Mouse (Mus musculus) spleen, adult 2 months (tissue): Measurements from ENCODE around the gene Ell. TPM values are rescaled to one million over a fixed set of nuclear protein-coding genes. Genes with fewer than 3 reads are reported as not detected.

Source experiments
- DNase-seq, 2 experiments: peaks; one replicate each; pipeline versions ENCODE4 v3.0.0 to v3.0.0-alpha.2; 2012 to 2021; ENCODE audit warnings: low spot score in 2 of 2, low read depth in 1 of 2
- H3K27ac ChIP-seq: fragments of 200-500 bp; 2 replicates; pipeline ENCODE4 v1.5.1; 2012; ENCODE audit warnings: low read length, inconsistent platforms; ENCODE audit not compliant: insufficient read depth
- H3K27me3 ChIP-seq: fragments of 200-500 bp; 2 replicates; pipeline ENCODE4 v1.6.1; 2012; ENCODE audit warnings: mild to moderate bottlenecking, moderate library complexity, low read length, inconsistent platforms; ENCODE audit not compliant: control insufficient read depth, insufficient read depth
- H3K36me3 ChIP-seq: fragments of 200-500 bp; 2 replicates; pipeline ENCODE4 v1.6.1; 2012; ENCODE audit warnings: mild to moderate bottlenecking, low read length, inconsistent platforms; ENCODE audit not compliant: control insufficient read depth, insufficient read depth
- H3K4me1 ChIP-seq: fragments of 200-500 bp; 2 replicates; pipeline ENCODE4 v1.6.1; 2011; ENCODE audit warnings: inconsistent platforms; ENCODE audit not compliant: control insufficient read depth, insufficient read depth, insufficient read length
- H3K4me3 ChIP-seq: fragments of 200-500 bp; 2 replicates; pipeline ENCODE4 v1.5.1; 2011; ENCODE audit warnings: mild to moderate bottlenecking, inconsistent platforms; ENCODE audit not compliant: insufficient read depth, insufficient read length; ENCODE audit errors: extremely low read depth
- CTCF ChIP-seq: fragments of 200-500 bp; IDR thresholded peaks from 2 replicates; pipeline ENCODE4 v1.5.1; 2011; ENCODE audit warnings: mild to moderate bottlenecking, inconsistent platforms; ENCODE audit not compliant: insufficient read depth, insufficient read length, insufficient replicate concordance; ENCODE audit errors: extremely low read depth
- POLR2A ChIP-seq: fragments of 200-500 bp; IDR thresholded peaks from 2 replicates; pipeline ENCODE4 v1.6.1; 2011; ENCODE audit warnings: low read depth, low read length, inconsistent platforms
- WGBS: fragments of 180-500 bp; shearing (Covaris S2); methylation state at CpG from one replicate; pipeline ENCODE4 v1.1.7; 2018; 5-methylcytosine and 5-hydroxymethylcytosine counted together
- polyA plus RNA-seq: library from polyadenylated mRNA; depleted of rRNA; stranded (reverse); fragments of >200 nt; gene quantifications from 2 replicates; pipeline ENCODE4 v1.2.3, GENCODE M21; 2012

Gene Ell
- polyA plus RNA-seq, 1 experiment, result 21.3 TPM

GRCm38 (mm10) chr8:70563763-70564387 is 24.6 kb downstream of the Ell start:
- WGBS, result 88% methylated on average over 6 of the region's 6 CpGs
- no peak for TF ChIP-seq POLR2A
- TF ChIP-seq CTCF, result no peak
- Histone ChIP-seq H3K27ac (no peak overlapping the region), H3K27me3 (no peaks in the 10 kb centered on the region), H3K4me3 (no peak overlapping the region), H3K4me1 (peaks cover 26% of the 10 kb centered on the region), H3K36me3 (no peaks in the 10 kb centered on the region)
- DNase-seq, result no peak

DNA sequence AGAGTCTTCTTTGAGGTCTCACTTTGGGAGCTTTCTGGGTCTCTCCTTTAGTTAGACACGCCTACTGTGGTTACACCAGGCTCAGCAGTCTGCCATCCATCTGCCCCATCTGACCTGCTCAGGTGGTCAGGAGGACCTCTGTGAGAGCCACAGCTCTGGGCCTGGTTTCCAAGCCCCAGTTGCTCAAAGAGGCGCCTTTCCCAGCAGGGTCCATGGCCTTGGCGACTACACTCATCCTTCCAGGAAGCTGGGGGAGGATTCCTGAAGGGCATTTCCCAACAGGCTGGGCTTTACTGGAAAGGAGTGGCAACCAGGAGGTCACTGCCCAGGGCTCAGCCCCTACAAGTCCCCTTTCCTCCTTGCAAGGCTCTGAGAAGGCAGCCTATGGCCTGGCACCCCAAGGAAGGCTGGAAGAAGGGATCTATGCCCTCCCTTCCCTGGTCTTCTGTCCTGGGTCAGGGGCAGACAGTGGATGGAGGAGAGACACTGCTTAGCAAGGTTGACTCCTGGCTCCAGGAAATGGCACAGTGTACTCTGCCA is 25.5 kb downstream of the Ell start:
- H3K4me1 ChIP-seq, result peaks cover 26% of the 10 kb centered on the region

GRCm38 (mm10) chr8:70565561-70565960 is 26.3 kb downstream of the Ell start:
- TF ChIP-seq POLR2A, result no peak
- no peak for TF ChIP-seq CTCF
- no peak overlapping the region; the same call in 1 of the 2 replicates for H3K27ac ChIP-seq
- no peak for DNase-seq
- WGBS, result 9% methylated on average over 3 of the region's 3 CpGs
- no peaks in the 10 kb centered on the region for H3K36me3 ChIP-seq
- H3K4me1 ChIP-seq, result peaks cover 19% of the 10 kb centered on the region
- H3K4me3 ChIP-seq, result no peak overlapping the region
- no peaks in the 10 kb centered on the region for H3K27me3 ChIP-seq

More for the DNA sequence above, 25.5 kb downstream of the Ell start:
- 74% methylated on average over 3 of the region's 3 CpGs for WGBS
- DNase-seq, result no peak
- Histone ChIP-seq H3K27ac (0 out of 2 replicates have a peak overlapping the region, but pooled peaks have one; percentile 47), H3K4me3 (no peak overlapping the region), H3K27me3 (no peaks in the 10 kb centered on the region), H3K36me3 (no peaks in the 10 kb centered on the region)
- no peak for TF ChIP-seq CTCF

DNA sequence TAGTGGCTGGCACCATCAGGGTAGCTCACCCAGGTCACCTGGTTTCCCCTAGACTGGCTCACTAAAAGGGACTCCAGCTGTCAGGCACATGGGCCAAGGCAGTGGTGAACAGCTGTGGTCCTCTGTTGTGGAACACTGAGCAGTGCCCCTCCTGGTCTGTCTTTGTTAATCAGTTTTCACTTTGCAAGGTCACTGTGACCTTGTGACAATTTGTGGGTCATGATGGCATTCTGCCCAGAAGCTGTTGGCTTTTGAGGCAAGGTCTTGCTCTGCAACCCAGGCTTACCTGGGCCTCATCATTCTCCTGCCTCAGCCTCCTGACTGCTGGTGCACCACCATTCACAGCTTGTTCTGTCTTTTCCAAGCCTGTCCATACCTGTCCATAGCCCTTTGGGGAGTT is 31.1 kb downstream of the Ell start:
- no peaks in the 10 kb centered on the region for H3K36me3 ChIP-seq
- peaks cover 3% of the 10 kb centered on the region for H3K4me1 ChIP-seq
- no peaks in the 10 kb centered on the region for H3K27me3 ChIP-seq
- no peak overlapping the region for H3K27ac ChIP-seq
- no peak for DNase-seq
- TF ChIP-seq CTCF (no peak), POLR2A (no peak)
- no peak overlapping the region for H3K4me3 ChIP-seq

DNA sequence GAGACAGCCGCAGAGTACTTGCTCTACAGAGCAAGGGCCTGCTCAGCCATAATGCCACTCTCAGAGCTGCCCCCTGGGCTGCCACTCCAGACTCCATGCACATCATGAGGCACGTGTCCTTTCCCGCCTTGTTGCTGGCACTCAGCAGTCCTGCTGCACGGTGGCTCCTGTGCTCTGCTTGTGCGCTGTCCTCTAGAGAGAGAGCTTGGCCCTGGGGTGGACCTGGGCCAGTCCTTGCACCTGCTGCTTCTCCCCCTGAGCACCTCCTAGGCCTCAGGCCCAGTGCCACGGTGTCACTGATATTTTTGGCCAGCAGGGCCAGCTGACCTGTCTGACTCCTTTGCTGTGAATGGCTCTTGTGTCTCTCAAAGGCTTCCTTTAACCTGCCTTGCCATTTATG is 31.7 kb downstream of the Ell start:
- no peaks in the 10 kb centered on the region for H3K36me3 ChIP-seq
- TF ChIP-seq CTCF (no peak), POLR2A (no peak)
- no peaks in the 10 kb centered on the region for H3K4me1 ChIP-seq
- no peak for DNase-seq
- WGBS, result 91% methylated on average over 6 of the region's 6 CpGs
- no peak overlapping the region for H3K27ac ChIP-seq
- no peaks in the 10 kb centered on the region for H3K27me3 ChIP-seq
- no peak overlapping the region for H3K4me3 ChIP-seq

GRCm38 (mm10) chr8:70574302-70574701 is 35.0 kb downstream of the Ell start:
- H3K27ac ChIP-seq, result no peak overlapping the region
- no peak overlapping the region for H3K4me3 ChIP-seq
- DNase-seq, result no peak
- peaks cover 7% of the 10 kb centered on the region for H3K36me3 ChIP-seq
- no peaks in the 10 kb centered on the region for H3K27me3 ChIP-seq
- H3K4me1 ChIP-seq, result no peaks in the 10 kb centered on the region
- TF ChIP-seq CTCF, result no peak
- no peak for TF ChIP-seq POLR2A

- no peak overlapping the region for H3K27ac ChIP-seq
These were observed 35.7 kb downstream of the Ell start for GRCm38 (mm10) chr8:70574915-70575314.

More at GRCm38 (mm10) chr8:70574915-70575314, 35.7 kb downstream of the Ell start:
- Histone ChIP-seq H3K4me1 (no peaks in the 10 kb centered on the region), H3K36me3 (peaks cover 8% of the 10 kb centered on the region), H3K4me3 (no peak overlapping the region), H3K27me3 (no peaks in the 10 kb centered on the region)
- whole genome bisulfite sequencing, result 61% methylated on average over 4 of the region's 4 CpGs
- TF ChIP-seq POLR2A (no peak), CTCF (no peak)
- DNase-seq, result no peak
